Mouse (Mus musculus) midbrain, embryonic 11.5 days (tissue): Measurements from ENCODE around the gene Lrrc25. TPM values are rescaled to one million over a fixed set of nuclear protein-coding genes. Genes with fewer than 3 reads are reported as not detected.

Experiments used
- ATAC-seq: fragments of 200-750 bp; cut with Nextera tagmentation; 2 replicates; pipeline ENCODE4 v1.8.0; 2017; ENCODE audit warnings: moderate TSS enrichment, moderate library complexity; ENCODE audit not compliant: low FRiP score
- DNase-seq: peaks from one replicate; pipeline ENCODE4 v3.0.0; 2015; ENCODE audit warnings: low spot score; ENCODE audit errors: missing footprints
- H3K27ac ChIP-seq: fragments of 300-500 bp; sonication (generic); 2 replicates; pipeline ENCODE4 v1.5.1; 2014; ENCODE audit warnings: low read depth, low read length
- H3K27me3 ChIP-seq: fragments of 300-500 bp; sonication (generic); 2 replicates; pipeline ENCODE4 v1.6.1; 2014; ENCODE audit warnings: mild to moderate bottlenecking, low read length, moderate library complexity, mixed read lengths; ENCODE audit not compliant: control insufficient read depth, insufficient read depth
- H3K36me3 ChIP-seq: fragments of 300-500 bp; sonication (generic); 2 replicates; pipeline ENCODE4 v1.6.1; 2014; ENCODE audit warnings: mild to moderate bottlenecking, low read length, moderate library complexity, mixed read lengths; ENCODE audit not compliant: control insufficient read depth, insufficient read depth
- H3K4me1 ChIP-seq: fragments of 300-500 bp; sonication (generic); 2 replicates; pipeline ENCODE4 v1.6.1; 2014; ENCODE audit warnings: low read length; ENCODE audit not compliant: control insufficient read depth, insufficient read depth
- H3K4me2 ChIP-seq: fragments of 300-500 bp; sonication (generic); 2 replicates; pipeline ENCODE4 v1.6.1; 2014; ENCODE audit warnings: mild to moderate bottlenecking, moderate library complexity
- H3K4me3 ChIP-seq: fragments of 300-500 bp; sonication (generic); 2 replicates; pipeline ENCODE4 v1.5.1; 2014; ENCODE audit warnings: low read depth, low read length
- H3K9ac ChIP-seq: fragments of 300-500 bp; sonication (generic); 2 replicates; pipeline ENCODE4 v1.6.1; 2014; ENCODE audit warnings: low read length
- H3K9me3 ChIP-seq: fragments of 300-500 bp; sonication (generic); 2 replicates; pipeline ENCODE4 v1.6.1; 2016; ENCODE audit warnings: low read length; ENCODE audit not compliant: control insufficient read depth
- WGBS: fragments of 180-500 bp; shearing (Covaris S2); extraction: QIAGEN DNeasy Blood & Tissue Kit; methylation state at CpG from one replicate; pipeline ENCODE4 v1.1.7; 2014; 5-methylcytosine and 5-hydroxymethylcytosine counted together
- polyA plus RNA-seq: library from polyadenylated mRNA; unstranded; fragments of >200 nt; fragmentation: Nextera tagmentation; extraction: Ambion mirVana; gene quantifications from 2 replicates; pipeline ENCODE4 v1.2.1, GENCODE M21; 2014

Gene Lrrc25
- polyA plus RNA-seq, 1 experiment from 2014 or later, result 1.2 TPM

- Histone ChIP-seq H3K27me3 (no peaks in the 10 kb centered on the region; the same call in 1 of the 2 replicates), H3K4me3 (no peak overlapping the region), H3K4me2 (peak overlapping the region; percentile 92; the same call in 1 of the 2 replicates), H3K36me3 (no peaks in the 10 kb centered on the region), H3K4me1 (peaks cover 46% of the 10 kb centered on the region), H3K27ac (no peak overlapping the region), H3K9me3 (no peaks in the 10 kb centered on the region), H3K9ac (no peak overlapping the region)
- ATAC-seq (no peak), DNase-seq (no peak)
- WGBS, result 91% methylated on average over 9 of the region's 9 CpGs
Measured at GRCm38 (mm10) chr8:70605871-70606779, 9.8 kb upstream of the Lrrc25 start.

GRCm38 (mm10) chr8:70606780-70607602 lies 9.0 kb upstream of the Lrrc25 start:
- Histone ChIP-seq H3K4me3 (peak overlapping the region; percentile 79), H3K9me3 (no peaks in the 10 kb centered on the region), H3K4me1 (peaks cover 43% of the 10 kb centered on the region), H3K27ac (no peak overlapping the region), H3K36me3 (no peaks in the 10 kb centered on the region), H3K4me2 (peak overlapping the region; percentile 92), H3K27me3 (no peaks in the 10 kb centered on the region; the same call in 1 of the 2 replicates), H3K9ac (peak overlapping the region; percentile 88; the same call in 1 of the 2 replicates)
- WGBS, result 70% methylated on average over 18 of the region's 18 CpGs
- ATAC-seq (no peak), DNase-seq (no peak)

GRCm38 (mm10) chr8:70607603-70607897 lies 8.4 kb upstream of the Lrrc25 start:
- Histone ChIP-seq H3K4me3 (peak overlapping the region; percentile 79), H3K36me3 (no peaks in the 10 kb centered on the region), H3K27me3 (no peaks in the 10 kb centered on the region; the same call in 1 of the 2 replicates), H3K4me2 (peak overlapping the region; percentile 92), H3K4me1 (peaks cover 43% of the 10 kb centered on the region), H3K27ac (no peak overlapping the region), H3K9ac (peak overlapping the region; percentile 88), H3K9me3 (no peaks in the 10 kb centered on the region)
- 25% methylated on average over 6 of the region's 6 CpGs for WGBS
- no peak for DNase-seq
- no peak for ATAC-seq

GRCm38 (mm10) chr8:70607898-70608748 lies 7.8 kb upstream of the Lrrc25 start:
- no peaks in the 10 kb centered on the region for H3K36me3 ChIP-seq
- H3K4me2 ChIP-seq, result peak overlapping the region; percentile 92
- DNase-seq, result peak; percentile 96
- H3K4me1 ChIP-seq, result peaks cover 43% of the 10 kb centered on the region
- H3K9me3 ChIP-seq, result no peaks in the 10 kb centered on the region
- peak overlapping the region; percentile 79 for H3K4me3 ChIP-seq
- no peaks in the 10 kb centered on the region; the same call in 1 of the 2 replicates for H3K27me3 ChIP-seq
- peak overlapping the region; percentile 88 for H3K9ac ChIP-seq
- 3% methylated on average over 83 of the region's 84 CpGs for WGBS
- ATAC-seq, result peak; percentile 10; the same call in 1 of the 2 replicates
- H3K27ac ChIP-seq, result peak overlapping the region; percentile 27

GRCm38 (mm10) chr8:70608749-70609367 lies 7.1 kb upstream of the Lrrc25 start, which contains the start of gene Ssbp4:
Ssbp4 (minus strand) TSS chr8:70608872.
- H3K4me1 ChIP-seq, result peaks cover 43% of the 10 kb centered on the region
- ATAC-seq, result no peak

GRCm38 (mm10) chr8:70609368-70609848 lies 6.5 kb upstream of the Lrrc25 start:
- DNase-seq (peak; percentile 98), ATAC-seq (peak; percentile 56)
- Histone ChIP-seq H3K36me3 (no peaks in the 10 kb centered on the region), H3K4me2 (peak overlapping the region; percentile 92), H3K4me1 (peaks cover 40% of the 10 kb centered on the region), H3K4me3 (peak overlapping the region; percentile 42), H3K9me3 (no peaks in the 10 kb centered on the region), H3K27ac (peak overlapping the region; percentile 93), H3K27me3 (no peaks in the 10 kb centered on the region; the same call in 1 of the 2 replicates), H3K9ac (peak overlapping the region; percentile 70)
- WGBS, result 0% methylated on average over 24 of the region's 39 CpGs

More at GRCm38 (mm10) chr8:70608749-70609367, 7.1 kb upstream of the Lrrc25 start, which contains the start of gene Ssbp4:
- Histone ChIP-seq H3K27me3 (no peaks in the 10 kb centered on the region; the same call in 1 of the 2 replicates), H3K9me3 (no peaks in the 10 kb centered on the region), H3K4me2 (peak within 1 kb of the TSS; percentile 92), H3K27ac (peak within 1 kb of the TSS; percentile 93), H3K9ac (peak within 1 kb of the TSS; percentile 88), H3K4me3 (peak within 1 kb of the TSS; percentile 79), H3K36me3 (no peaks in the 10 kb centered on the region)
- no peak for DNase-seq
- 5% methylated on average over 26 of the region's 26 CpGs for WGBS

- Histone ChIP-seq H3K4me3 (peak overlapping the region; percentile 42), H3K27me3 (no peaks in the 10 kb centered on the region; the same call in 1 of the 2 replicates), H3K27ac (peak overlapping the region; percentile 93), H3K4me1 (peaks cover 40% of the 10 kb centered on the region), H3K36me3 (no peaks in the 10 kb centered on the region), H3K9me3 (no peaks in the 10 kb centered on the region), H3K4me2 (peak overlapping the region; percentile 92), H3K9ac (peak overlapping the region; percentile 70)
- DNase-seq, result peak; percentile 98
- WGBS, result 1% methylated on average over 45 of the region's 45 CpGs
- ATAC-seq, result peak; percentile 60
Measured at GRCm38 (mm10) chr8:70609849-70610795, 5.8 kb upstream of the Lrrc25 start.
